8 mouse cellular contexts compared by ENCODE assay signal in the genomic region with DNA sequence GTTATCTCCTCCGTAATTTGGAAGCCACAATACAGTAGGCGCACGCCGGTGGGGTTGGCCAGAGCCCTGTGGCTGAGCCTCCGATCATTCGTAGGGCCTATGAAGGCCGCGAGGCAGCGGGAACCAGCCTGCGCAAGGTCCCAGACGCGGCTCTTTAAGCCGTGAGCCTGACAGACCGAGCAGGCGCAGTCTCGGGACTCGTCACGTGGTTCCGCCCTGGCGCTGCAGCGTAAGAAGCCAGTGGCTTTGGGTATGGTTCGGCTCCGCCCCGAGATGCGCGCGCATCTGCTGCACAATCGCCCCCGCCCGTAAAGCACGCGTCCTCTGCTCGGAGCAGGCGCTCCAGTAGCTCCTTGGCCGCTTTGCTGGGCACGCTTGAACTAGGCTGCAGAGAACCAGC. TPM values are rescaled to one million over a fixed set of nuclear protein-coding genes. Genes with fewer than 3 reads are reported as not detected.
DNase-seq lines count a peak whose midpoint lies in the region; ATAC-seq and TF ChIP-seq lines count a peak whose summit lies in the region.

No protein-coding gene starts in this region.

- ATAC-seq in CD4-positive, CD25-positive, alpha-beta regulatory T cell, adult 4 months = peak; percentile 98
- peak; percentile 99 for ATAC-seq in heart, embryonic 15.5 days (replicated peaks; ENCODE audit: insufficient number of reproducible peaks, insufficient read depth, low FRiP score, low read depth)
- peak; percentile 99 for ATAC-seq in liver, embryonic 14.5 days (ENCODE audit: insufficient read depth)
- ATAC-seq in neural tube, embryonic 11.5 days (ENCODE audit: insufficient read depth, low FRiP score, low TSS enrichment) = peak; percentile 99
- peak; percentile 98 for ATAC-seq in stomach, postnatal 0 days (ENCODE audit: low FRiP score, low TSS enrichment)

- no peak for TF ChIP-seq EP300 in liver, embryonic 14.5 days (IDR thresholded peaks at IDR 0.05; ENCODE audit: low read depth)
- TF ChIP-seq EP300 in stomach, postnatal 0 days (optimal IDR thresholded peaks at IDR 0.05) = no peak

- WGBS in forebrain, embryonic 10.5 days = under 1% methylated on average over 36 of the region's 36 CpGs
- under 1% methylated on average over 36 of the region's 36 CpGs for WGBS in heart, embryonic 15.5 days
- WGBS in liver, embryonic 14.5 days (ENCODE audit: insufficient replicate concordance) = under 1% methylated on average over 36 of the region's 36 CpGs
- under 1% methylated on average over 36 of the region's 36 CpGs for WGBS in neural tube, embryonic 11.5 days
- WGBS in stomach, postnatal 0 days = under 1% methylated on average over 36 of the region's 36 CpGs

- H3K27me3 ChIP-seq in forebrain, embryonic 10.5 days (ENCODE audit: poor library complexity, severe bottlenecking) = no peaks in the 10 kb centered on the region
- no peaks in the 10 kb centered on the region for H3K27me3 ChIP-seq in heart, embryonic 15.5 days
- no peaks in the 10 kb centered on the region for H3K27me3 ChIP-seq in liver, embryonic 14.5 days (ENCODE audit: control insufficient read depth, insufficient read depth, low read length)
- no peaks in the 10 kb centered on the region for H3K27me3 ChIP-seq in neural tube, embryonic 11.5 days (ENCODE audit: control insufficient read depth, insufficient read depth, low read length)
- no peaks in the 10 kb centered on the region for H3K27me3 ChIP-seq in stomach, postnatal 0 days (ENCODE audit: control insufficient read depth, insufficient read depth, low read length)

- peak overlapping the region; percentile 93 for H3K27ac ChIP-seq in forebrain, embryonic 10.5 days
- peak overlapping the region; percentile 80 for H3K27ac ChIP-seq in heart, embryonic 15.5 days
- H3K27ac ChIP-seq in liver, embryonic 14.5 days = peak overlapping the region; percentile 53
- peak overlapping the region; percentile 79 for H3K27ac ChIP-seq in neural tube, embryonic 11.5 days (ENCODE audit: low read depth, low read length)
- peak overlapping the region; percentile 93 for H3K27ac ChIP-seq in stomach, postnatal 0 days (replicated peaks)

- peak overlapping the region; percentile 71 for H3K4me2 ChIP-seq in heart, embryonic 15.5 days
- H3K4me2 ChIP-seq in liver, embryonic 14.5 days (ENCODE audit: low read depth) = peak overlapping the region; percentile 85
- peak overlapping the region; percentile 63 for H3K4me2 ChIP-seq in neural tube, embryonic 11.5 days (ENCODE audit: low read depth)
- peak overlapping the region; percentile 69 for H3K4me2 ChIP-seq in stomach, postnatal 0 days (replicated peaks; ENCODE audit: low read depth)

- H3K4me1 ChIP-seq in forebrain, embryonic 10.5 days = peaks cover 17% of the 10 kb centered on the region
- peaks cover 19% of the 10 kb centered on the region for H3K4me1 ChIP-seq in heart, embryonic 15.5 days (replicated peaks)
- H3K4me1 ChIP-seq in liver, embryonic 14.5 days (replicated peaks; ENCODE audit: control insufficient read depth in 2 of 2, insufficient read depth in 2 of 2, low read length in 1 of 2) = peaks cover 4% of the 10 kb centered on the region in 2 experiments; a peak in 1 of 4 replicates
- peaks cover 5% of the 10 kb centered on the region for H3K4me1 ChIP-seq in neural tube, embryonic 11.5 days (ENCODE audit: control insufficient read depth, insufficient read depth, low read length)
- no peaks in the 10 kb centered on the region for H3K4me1 ChIP-seq in stomach, postnatal 0 days (replicated peaks; ENCODE audit: control insufficient read depth, insufficient read depth)

- H3K4me3 ChIP-seq in forebrain, embryonic 10.5 days = peak overlapping the region; percentile 56
- peak overlapping the region; percentile 46 for H3K4me3 ChIP-seq in heart, embryonic 15.5 days
- peak overlapping the region; percentile 44 to 52 for H3K4me3 ChIP-seq in liver, embryonic 14.5 days (ENCODE audit: insufficient read depth in 1 of 2, low read depth in 2 of 2, low read length in 2 of 2)
- peak overlapping the region; percentile 34 for H3K4me3 ChIP-seq in neural tube, embryonic 11.5 days (ENCODE audit: low read depth, low read length)
- H3K4me3 ChIP-seq in stomach, postnatal 0 days (ENCODE audit: low read depth, low read length) = peak overlapping the region; percentile 39

- DNase-seq in c-Kit-negative CD71-positive TER-119-positive erythroid progenitor cells, embryonic 14.5 days (ENCODE audit: low read depth, low spot score) = peak; percentile 91
- DNase-seq in forebrain, embryonic 10.5 days (ENCODE audit: extremely low spot score, low spot score) = peak; percentile 98
- DNase-seq in kidney, postnatal 25 days = peak; percentile 100
- peak; percentile 91 to 95 (median 93) for DNase-seq in liver, embryonic 14.5 days (ENCODE audit: low read depth in 3 of 3, low spot score in 3 of 3)
- DNase-seq in neural tube, embryonic 11.5 days (ENCODE audit: low spot score) = peak; percentile 98
- peak; percentile 99 for DNase-seq in stomach, postnatal 0 days (ENCODE audit: low spot score)

- H3K9ac ChIP-seq in heart, embryonic 15.5 days = peak overlapping the region; percentile 59
- peak overlapping the region; percentile 75 for H3K9ac ChIP-seq in liver, embryonic 14.5 days (replicated peaks)
- peak overlapping the region; percentile 74 for H3K9ac ChIP-seq in neural tube, embryonic 11.5 days (ENCODE audit: low read length)
- peak overlapping the region; percentile 69 for H3K9ac ChIP-seq in stomach, postnatal 0 days (ENCODE audit: low read length)

- no peaks in the 10 kb centered on the region for H3K9me3 ChIP-seq in forebrain, embryonic 10.5 days
- H3K9me3 ChIP-seq in heart, embryonic 15.5 days (replicated peaks) = no peaks in the 10 kb centered on the region
- H3K9me3 ChIP-seq in liver, embryonic 14.5 days (ENCODE audit: control insufficient read depth, low read length) = no peaks in the 10 kb centered on the region
- no peaks in the 10 kb centered on the region for H3K9me3 ChIP-seq in neural tube, embryonic 11.5 days (ENCODE audit: control insufficient read depth, low read length)
- no peaks in the 10 kb centered on the region for H3K9me3 ChIP-seq in stomach, postnatal 0 days (ENCODE audit: control insufficient read depth, low read length)

- H3K36me3 ChIP-seq in forebrain, embryonic 10.5 days (replicated peaks) = peaks cover 48% of the 10 kb centered on the region
- peaks cover 27% of the 10 kb centered on the region for H3K36me3 ChIP-seq in heart, embryonic 15.5 days
- H3K36me3 ChIP-seq in liver, embryonic 14.5 days (replicated peaks; ENCODE audit: control insufficient read depth, insufficient read depth, low read depth) = peaks cover 20% of the 10 kb centered on the region
- peaks cover 2% of the 10 kb centered on the region for H3K36me3 ChIP-seq in neural tube, embryonic 11.5 days (ENCODE audit: control insufficient read depth, insufficient read depth, low read length)
- peaks cover 9% of the 10 kb centered on the region for H3K36me3 ChIP-seq in stomach, postnatal 0 days (ENCODE audit: control insufficient read depth, insufficient read depth, low read length)

- TF ChIP-seq CTCF in liver, embryonic 14.5 days (IDR thresholded peaks at IDR 0.05; ENCODE audit: low read depth) = no peak
- TF ChIP-seq CTCF in stomach, postnatal 0 days (IDR thresholded peaks at IDR 0.05; ENCODE audit: low read depth) = no peak

RNA-seq across cellular contexts. Expression of gene Phf2, which starts 7.6 kb away (rescaled TPM):
- 1 to 10 TPM; 2.5 to 2.9 TPM for polyA plus RNA-seq in CD4-positive, CD25-positive, alpha-beta regulatory T cell, adult 4 months (2017; shearing (Covaris generic))
- polyA plus RNA-seq in forebrain, embryonic 10.5 days (2016; fragmentation: Nextera tagmentation; extraction: Ambion mirVana) = 7.7 TPM in 2 replicates
- 3.4 and 5.1 TPM in 2 replicates for polyA plus RNA-seq in heart, embryonic 15.5 days (2015; fragmentation: Nextera tagmentation; extraction: Ambion mirVana)
- 3.9 and 5.0 TPM in 2 replicates for polyA plus RNA-seq in liver, embryonic 14.5 days (2012; rRNA removed)
- 2.3 and 2.4 TPM in 2 replicates for polyA plus RNA-seq in liver, embryonic 14.5 days (2014; fragmentation: Nextera tagmentation; extraction: Ambion mirVana)
- polyA plus RNA-seq in neural tube, embryonic 11.5 days (2014; fragmentation: Nextera tagmentation; extraction: Ambion mirVana) = 11.8 and 12.2 TPM in 2 replicates
- 2.7 and 2.9 TPM in 2 replicates for polyA plus RNA-seq in stomach, postnatal 0 days (2015; fragmentation: Nextera tagmentation; extraction: Ambion mirVana)

Comparison
In these comparisons a context has a peak if more than half of its experiments do, and no peak if none do; other contexts are left out.
1. Peak in every context shown above with its lines: DNase-seq, ATAC-seq, H3K4me3 ChIP-seq and H3K27ac ChIP-seq.